Mouse (Mus musculus) megakaryocyte, embryonic 14.5 days (primary cell): Measurements from ENCODE around the gene Ssbp2.

Experiments
- FLI1 ChIP-seq: IDR thresholded peaks from 2 replicates; pipeline ENCODE4 v1.6.1; 2012; ENCODE audit warnings: low read length, inconsistent platforms, mixed read lengths
- GATA1 ChIP-seq: IDR thresholded peaks from 3 replicates; pipeline ENCODE4 v1.6.1; 2012; ENCODE audit warnings: mixed read lengths, low read length, inconsistent platforms, borderline replicate concordance

DNA sequence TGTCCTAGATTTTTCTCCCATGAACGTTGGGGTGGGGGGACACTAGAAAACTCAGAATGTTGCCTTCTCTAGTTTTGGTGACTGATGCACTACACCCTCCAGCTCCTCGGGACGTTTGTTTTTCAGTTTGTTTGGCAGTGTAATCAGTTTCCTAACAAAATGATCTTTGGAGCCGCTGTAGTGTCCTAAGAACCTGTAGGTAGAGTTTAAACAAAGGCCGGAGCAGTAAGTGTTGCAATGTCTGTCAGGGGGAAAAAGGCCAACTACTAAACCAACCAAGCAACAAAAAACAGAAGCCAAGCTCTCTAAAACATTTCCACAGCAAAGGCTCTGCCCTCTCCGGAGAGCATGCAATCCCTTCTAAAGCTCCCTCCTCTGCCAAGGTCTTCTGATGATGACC lies 280.8 kb downstream of the Ssbp2 start:
- TF ChIP-seq GATA1 (no peak), FLI1 (no peak)
